Mouse (Mus musculus) thymus, postnatal 4 days (tissue): Measurements from ENCODE around the gene Dlgap4.

Experiments
- DNase-seq: peaks from one replicate; pipeline ENCODE4 v3.0.0; 2021

Dlgap4 gene

DNA sequence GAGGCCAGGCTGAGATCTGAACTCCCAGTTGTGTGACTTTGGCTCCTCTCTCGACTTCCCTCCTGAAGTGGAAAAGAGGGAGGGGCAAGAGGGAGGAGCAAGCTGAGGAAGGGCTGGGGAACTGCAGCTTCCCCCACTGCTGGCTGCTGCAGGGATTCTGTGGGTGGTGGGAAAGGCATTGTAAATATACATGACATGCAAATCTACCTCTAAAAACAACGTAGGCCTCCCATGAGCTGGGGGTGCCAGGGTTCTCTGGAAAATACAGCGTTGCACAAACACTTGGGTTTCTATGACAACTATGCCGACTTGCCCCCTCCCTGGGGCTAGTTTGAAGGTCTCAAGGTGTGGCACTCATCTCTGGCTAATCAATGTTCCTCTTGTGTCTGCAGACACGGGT, 50.9 kb downstream of the Dlgap4 start:
- DNase-seq: no peak

DNA sequence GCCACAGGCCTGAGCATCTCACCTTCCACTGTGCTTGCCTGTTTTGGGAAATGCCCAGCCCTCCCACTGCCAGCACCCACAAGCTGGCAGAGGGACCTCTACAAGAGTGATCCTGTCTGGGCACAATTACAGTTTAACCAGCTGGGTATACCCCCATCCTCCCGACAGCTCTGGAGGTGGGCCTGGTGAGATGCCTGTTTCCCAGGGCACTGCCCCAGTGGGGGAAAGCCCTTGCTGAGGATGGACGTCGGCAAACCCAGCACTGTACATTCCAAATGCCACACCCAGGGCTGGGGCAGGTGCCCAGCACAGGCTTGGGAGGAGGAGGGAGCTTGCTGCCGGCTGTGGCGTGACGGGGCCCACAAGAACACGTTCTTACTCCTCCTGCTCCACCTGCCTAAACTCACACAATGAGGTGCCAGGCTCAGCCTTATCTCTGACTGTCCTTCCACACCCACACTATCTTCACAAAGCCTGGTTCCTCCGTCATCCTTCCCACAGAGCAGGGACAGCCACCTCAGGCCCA, 51.6 kb downstream of the Dlgap4 start:
- DNase-seq: no peak

DNA sequence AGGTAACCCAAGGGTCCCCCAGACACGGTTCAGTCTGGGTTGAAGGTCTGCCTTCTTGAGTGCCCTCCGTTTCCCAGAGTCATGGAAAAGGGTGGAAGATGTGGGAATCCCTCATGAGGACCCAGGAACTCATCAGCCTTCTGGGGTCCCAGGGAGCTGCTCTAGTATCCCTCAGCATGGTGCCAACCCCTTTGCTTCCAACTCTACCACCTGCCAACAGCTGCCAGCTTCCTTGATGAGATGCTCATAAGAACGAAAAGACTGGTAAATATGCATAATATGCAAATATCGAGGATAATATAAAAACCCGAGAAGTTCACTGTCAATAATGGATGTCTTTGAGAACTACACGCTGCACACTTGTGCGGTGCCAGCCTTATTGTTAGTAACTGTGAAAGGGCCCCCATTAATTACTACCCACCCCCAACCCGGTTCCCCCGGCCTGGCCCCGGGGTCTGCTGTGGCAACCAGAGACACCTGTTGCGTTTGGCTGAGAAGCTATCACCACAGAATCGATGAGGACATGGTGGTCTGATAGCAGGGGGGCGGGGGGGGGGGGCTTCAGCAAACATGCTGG, 52.2 kb downstream of the Dlgap4 start:
- DNase-seq: no peak

DNA sequence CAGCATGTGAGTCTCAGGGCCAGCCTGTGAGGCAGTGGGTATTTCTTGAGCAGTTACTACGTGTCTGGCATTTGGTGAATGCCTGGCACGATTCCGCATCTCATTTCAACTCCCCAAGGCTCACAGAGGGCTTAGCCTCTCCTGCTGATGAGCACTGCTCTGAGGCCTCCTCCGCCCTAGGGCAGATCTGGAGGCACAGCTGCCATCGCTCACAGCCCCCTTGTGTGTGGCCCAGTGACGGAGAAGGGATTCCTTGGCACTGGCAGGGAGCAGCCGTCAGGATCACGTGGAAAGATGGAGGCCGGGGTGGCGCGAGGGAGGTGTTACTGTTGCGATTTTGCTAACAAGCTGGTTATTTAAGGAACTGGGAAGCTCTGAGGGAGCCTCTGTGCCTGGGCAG, 52.7 kb downstream of the Dlgap4 start:
- DNase-seq: no peak

DNA sequence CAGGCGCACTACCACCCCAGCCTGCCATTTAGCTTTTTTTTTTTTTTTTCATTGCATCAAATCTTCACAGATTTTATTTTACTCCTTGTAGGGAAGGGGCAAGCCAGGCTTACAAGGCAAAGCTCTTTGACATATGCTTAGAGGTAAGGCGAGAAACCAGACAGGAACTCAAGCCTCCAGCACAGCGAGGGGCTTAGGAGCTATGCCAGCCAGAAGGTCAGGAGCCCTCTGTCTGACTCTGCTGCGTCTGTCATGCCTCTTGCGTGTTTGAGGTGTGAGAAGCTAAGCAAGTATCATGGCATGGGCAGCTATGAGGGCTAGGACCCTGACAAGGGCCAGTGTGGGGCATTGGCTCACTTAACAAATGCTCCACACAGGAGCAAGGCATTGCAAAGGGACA, 53.8 kb downstream of the Dlgap4 start:
- DNase-seq: no peak

DNA sequence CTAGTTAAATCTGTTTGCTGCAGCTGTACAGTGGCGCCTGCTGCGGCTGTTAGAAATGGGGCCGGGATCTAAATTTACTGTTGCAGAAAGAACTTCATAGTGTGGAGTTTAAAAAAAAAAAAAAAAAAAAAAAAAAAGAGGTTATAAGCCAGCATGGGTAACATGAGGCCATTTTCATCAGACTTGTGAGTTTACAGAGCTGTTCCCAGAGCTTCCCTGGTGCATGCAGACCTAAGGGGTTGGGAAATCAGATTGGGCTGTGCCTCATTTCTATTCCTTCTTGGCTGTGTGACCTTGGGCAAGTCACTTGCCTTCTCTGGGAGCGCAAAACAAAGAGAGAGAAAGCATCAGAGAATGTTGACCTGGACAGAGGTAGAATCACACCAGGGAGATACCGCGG, 55.1 kb downstream of the Dlgap4 start:
- DNase-seq: no peak

DNA sequence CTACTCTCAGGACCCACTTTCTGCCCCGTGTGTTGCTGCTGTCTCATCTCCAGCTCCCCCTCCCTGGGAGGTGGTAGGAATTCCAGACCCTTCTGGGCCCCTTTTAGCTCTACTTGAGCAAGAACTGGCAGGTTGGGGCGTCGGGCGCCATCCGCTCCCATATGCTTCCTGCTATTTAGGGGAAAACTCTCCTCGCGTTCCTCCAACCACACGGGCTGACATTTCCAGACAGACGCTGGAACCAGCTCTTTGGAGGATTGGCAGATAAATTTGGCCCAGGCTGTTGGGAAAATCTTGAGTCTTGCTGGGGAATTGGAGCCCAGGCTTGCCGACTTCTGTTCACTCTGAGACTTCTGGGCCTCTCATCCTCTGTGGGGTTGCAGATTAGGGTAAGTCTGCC, 59.8 kb downstream of the Dlgap4 start:
- no peak for DNase-seq

DNA sequence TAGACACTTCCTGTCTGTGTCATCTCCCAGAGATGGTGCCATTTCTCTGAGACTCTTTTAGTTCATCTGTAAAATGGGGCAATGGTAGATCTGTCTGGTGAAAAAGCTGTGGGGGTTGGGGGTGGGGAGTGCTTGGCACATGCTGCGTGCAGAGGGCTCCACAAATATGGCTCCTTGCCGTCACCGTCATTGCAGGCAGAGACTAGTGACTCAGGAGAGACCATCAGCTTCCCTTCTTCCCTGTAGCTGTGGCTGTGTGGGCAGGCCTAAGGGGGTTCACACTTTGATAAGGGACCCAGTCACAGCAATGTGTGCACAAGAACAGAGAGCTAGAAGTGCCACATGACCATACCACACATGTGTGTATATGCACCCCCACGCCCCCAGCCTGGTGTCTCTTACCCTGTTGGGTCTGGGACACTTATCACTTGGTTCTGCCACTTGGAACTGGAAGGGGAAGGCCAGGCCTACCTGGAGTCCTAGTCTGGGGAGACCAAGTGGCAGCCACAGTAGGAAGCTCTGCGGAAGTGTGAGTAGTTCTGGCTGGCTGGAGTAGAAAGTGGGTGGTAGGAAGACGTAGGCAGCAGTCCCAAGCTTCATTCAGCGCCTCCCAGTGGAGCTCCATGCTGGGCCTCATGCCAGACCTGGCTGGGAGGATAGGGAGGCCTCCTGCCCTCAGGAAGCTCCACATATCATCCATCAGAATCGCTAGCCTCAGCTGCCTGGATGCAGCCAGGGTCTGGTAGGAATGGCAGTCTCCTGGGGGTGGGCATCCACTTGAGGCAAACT, 60.6 kb downstream of the Dlgap4 start:
- DNase-seq: no peak

DNA sequence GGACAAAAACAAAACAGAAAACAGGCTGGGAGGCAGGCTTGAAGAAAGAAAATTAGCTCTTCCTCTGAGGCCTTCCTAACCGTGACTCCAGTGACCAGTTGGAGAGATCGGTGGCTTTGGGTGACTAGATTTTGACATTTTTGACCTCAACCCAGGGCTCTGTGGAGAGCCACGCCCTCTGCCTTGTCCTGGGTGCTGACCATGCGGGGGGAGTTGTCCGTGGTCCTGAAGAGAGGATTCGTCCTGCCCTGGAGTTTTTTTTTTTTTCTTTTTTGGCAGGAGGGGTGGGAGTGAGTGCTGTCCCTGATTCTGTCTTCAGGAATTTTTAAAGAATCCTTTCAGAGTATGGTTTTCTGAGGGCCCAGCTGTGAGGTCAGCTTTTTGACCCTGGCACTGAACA, 63.4 kb downstream of the Dlgap4 start:
- DNase-seq: no peak

DNA sequence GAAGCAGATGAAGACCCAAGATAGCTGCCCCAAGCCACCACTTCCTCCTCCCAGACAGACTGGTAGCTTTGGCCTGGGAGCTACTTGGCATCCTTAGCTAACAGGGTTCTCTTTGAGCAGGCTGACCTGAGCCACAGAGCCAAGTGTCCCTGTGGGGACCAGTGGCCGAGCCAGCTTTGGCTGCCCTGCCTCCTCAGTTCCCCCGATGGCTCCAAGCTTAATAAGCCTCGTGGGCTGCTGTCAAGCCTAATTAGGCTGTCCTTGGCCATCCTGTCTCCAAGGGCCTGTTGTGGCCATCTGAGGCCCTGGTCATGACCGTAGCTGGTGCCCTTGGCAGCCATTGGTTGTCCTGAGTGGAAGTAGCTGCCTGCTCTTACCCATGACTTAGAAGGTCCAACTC, 64.6 kb downstream of the Dlgap4 start:
- DNase-seq: no peak

DNA sequence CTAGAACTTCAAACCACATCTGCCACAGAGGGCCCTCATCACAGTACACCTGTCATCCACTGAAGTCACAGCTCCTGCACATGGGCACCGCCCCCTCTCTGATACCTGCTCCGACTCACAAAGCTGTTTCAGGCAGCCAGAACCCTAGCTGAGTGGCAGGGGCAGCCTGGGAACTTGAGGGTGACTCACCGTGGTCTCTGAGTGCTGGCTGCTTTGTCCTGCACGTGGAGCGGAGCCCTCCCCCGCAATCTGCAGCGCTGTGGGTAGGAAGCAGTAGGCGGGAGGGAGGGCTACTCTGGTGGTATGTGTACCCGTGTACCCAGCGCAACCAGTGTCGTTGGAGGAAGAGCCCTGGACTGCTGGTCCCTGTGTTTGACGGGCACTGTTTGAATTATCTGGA, 69.5 kb downstream of the Dlgap4 start:
- no peak for DNase-seq

DNA sequence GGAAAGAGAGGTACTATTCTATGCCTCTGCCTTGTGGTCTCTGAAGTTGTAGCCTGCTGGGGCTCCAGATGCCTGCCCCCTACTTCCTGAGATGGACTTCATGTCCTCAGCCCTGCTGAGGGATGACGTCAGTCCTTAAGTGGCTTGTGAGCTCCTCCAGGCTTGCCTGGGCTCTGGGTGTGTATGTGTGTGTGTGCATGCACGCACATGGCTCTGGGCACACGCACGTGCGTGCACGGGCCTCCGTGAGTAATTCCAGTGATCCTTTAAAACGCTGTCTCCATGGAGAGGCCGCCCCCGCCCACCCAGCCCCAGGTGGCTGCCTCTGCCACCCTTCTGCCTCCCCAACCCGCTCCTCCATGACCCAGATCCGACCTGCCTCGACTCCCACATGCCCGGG, 72.5 kb downstream of the Dlgap4 start:
- no peak for DNase-seq

DNA sequence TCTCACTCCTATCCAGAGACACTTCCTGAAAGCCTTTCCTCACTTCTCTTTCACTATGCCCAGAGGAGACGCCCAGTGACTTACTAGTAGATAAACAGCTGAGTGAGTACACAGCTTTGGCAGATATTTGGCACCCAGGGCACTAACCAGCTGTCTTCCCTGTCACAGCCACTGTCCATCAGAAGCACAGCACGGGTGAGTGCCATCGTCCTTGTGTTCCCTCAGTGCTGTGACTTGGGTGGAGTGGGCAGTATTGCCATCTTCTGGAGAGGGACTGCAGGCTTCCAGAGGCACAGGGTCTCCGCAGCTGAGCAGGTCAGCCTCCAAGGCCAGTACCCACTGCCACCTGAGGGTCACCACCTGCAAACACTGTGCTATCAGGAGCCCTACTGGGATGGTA, 73.2 kb downstream of the Dlgap4 start:
- DNase-seq: no peak

DNA sequence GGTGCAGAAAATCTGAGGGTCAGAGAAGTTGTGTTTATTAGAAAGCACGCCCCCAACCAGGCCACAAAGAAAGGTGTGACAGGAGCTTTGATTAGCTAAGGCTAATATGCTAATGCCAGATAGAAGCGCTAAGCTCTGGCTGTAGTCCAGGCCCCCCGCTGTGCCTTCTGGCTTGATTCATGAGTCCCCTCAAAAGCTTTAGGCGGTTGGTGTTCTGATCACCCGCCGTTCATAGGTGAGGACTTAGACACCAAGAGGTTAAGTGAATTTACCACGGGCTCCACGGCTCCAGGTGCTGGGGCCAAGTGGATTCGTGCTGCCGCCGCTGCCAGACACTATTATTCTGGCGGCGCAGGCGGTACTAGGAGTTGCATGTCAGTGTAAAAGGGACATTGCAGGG, 75.1 kb downstream of the Dlgap4 start:
- DNase-seq: no peak

DNA sequence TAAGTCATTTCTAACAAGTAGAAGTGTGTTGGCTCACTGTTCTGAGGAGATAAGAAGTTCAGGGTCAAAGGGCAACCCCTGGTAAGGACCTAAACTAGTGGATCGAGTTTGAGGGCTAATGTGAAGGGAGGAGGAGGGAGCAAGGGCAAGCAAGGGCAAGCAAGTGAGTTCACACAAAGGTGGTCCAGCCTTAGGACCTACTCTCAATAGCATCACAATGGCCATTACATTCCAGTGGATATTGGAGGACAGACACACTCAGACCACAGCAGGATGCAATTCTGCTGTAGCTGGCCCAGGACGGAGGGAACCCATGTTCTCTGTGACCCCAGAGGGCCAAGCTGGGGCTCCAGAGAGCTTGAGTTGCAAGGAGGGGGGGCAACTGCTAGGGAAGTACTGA, 77.3 kb downstream of the Dlgap4 start:
- no peak for DNase-seq

DNA sequence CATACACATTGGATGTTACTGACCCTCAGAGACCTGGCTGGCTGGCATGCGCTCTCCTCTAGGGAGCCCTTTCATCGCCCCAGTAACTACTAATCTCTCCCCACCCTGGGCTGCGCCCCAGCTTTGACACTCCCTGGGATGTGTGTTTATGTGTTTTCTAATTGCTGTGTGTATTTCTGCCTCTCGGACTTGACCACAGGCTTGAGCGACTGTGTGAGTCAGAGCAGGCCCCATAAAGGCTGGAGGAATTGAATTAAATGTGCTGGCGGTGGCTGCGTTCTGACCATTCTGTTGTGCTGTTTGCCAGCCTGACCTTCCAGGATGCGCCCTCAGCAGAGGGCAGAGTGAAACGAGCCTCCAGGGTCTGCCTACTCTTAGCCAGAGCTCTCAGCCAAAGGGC, 78.2 kb downstream of the Dlgap4 start:
- no peak for DNase-seq

DNA sequence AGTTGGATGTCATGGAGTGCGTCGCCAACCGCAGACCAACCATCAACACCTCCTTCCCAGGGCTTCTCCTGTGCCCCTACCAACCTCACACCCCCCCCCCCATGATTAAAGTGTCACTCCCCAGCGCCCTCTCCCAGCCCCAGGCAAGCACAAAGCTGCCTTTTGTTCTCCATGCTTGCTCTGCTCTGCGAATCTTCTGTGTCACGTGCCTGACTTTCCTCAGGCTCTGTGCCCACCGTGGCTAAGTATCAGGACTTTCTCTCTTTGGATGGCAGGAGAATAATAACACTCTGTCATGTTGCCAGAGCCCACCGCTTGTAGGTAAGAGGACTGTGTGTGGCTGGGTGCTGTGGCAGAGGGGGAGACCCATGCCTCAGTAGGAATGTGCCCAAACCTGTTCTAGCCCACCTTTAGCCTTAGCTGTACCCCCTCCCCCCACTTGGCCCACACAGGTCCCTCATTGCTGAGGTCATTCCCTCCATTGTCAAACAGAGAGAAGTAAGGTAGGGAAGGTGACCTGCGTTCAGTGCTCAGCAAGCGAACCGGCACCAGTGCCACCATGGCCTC, 79.8 kb downstream of the Dlgap4 start:
- no peak for DNase-seq

DNA sequence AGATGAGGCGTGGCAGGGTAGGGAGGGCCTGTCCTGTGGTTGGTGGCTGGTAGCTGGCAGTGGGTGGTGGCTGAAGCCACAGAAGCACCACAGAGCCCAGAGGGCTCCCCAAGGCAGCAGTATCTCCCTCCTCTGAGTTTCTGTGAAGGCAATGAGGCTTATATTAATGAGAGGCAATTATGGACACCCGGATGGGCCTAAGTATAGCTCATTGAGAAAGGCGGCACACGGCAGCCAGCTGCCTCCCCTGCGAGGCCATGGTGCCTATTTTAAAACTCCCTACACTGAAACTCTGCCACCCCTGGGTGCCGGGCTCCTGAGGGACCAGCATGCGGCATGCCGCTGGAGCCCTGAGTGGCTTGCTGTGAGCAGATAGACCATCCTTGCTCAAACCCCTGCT, 83.8 kb downstream of the Dlgap4 start:
- DNase-seq: no peak

DNA sequence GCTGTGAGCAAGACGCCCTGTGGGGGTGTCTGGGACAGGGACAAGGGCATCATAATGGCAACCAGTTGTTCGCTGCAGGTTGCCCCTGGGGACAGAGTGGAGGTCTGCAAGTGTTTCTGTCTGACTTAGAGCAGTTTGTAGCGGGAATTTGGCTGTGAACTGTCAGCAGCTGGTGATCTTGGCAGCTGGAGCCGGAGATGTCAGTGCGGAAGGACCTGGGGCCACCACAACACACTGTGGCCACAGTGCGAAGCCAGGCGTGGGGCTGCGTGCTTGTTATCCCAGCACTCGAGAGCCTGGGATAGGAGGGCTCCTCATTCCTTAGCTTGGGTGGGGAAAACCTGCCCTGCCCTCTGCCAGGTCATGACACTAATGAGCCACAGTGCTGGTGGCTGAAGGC, 84.7 kb downstream of the Dlgap4 start:
- no peak for DNase-seq

DNA sequence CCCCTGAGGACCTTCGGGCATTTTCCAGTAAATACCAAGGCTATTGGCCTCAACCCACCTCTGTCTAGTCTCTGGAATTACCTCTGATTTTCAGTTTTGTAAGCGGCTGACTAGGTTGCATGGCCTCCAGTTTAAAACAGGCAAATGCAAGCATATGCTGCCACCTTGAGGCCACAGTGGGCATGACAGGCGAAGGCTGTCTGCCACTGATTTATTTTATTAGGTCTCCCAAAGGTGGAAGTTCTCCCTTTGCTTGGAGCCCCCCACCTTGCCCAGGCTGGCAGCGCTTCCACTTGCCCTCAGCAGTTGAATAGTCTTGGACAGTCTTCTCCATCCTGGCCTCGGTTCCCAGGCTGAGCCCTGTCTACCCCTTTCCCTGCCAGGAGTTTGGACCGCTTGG, 92.0 kb downstream of the Dlgap4 start:
- DNase-seq: peak; percentile 89

DNA sequence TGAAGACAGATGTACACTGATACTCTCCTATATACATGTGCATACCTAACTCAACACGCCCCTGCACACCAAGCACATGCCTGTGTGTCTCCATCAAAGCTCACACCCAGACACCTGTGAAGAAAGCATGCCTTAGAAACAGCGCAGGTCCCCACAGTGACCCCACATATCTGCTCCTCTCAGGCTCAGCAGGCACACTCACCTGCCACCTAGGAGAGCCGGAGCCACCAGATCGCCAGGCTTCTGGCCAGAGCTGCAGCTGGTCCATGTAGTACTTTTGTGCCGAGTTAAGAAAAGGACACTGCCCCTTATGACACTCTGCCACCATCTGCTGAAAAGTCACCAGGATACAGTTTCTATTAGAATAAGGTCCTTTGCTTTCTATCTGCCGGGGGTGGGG, 103.2 kb downstream of the Dlgap4 start:
- no peak for DNase-seq

DNA sequence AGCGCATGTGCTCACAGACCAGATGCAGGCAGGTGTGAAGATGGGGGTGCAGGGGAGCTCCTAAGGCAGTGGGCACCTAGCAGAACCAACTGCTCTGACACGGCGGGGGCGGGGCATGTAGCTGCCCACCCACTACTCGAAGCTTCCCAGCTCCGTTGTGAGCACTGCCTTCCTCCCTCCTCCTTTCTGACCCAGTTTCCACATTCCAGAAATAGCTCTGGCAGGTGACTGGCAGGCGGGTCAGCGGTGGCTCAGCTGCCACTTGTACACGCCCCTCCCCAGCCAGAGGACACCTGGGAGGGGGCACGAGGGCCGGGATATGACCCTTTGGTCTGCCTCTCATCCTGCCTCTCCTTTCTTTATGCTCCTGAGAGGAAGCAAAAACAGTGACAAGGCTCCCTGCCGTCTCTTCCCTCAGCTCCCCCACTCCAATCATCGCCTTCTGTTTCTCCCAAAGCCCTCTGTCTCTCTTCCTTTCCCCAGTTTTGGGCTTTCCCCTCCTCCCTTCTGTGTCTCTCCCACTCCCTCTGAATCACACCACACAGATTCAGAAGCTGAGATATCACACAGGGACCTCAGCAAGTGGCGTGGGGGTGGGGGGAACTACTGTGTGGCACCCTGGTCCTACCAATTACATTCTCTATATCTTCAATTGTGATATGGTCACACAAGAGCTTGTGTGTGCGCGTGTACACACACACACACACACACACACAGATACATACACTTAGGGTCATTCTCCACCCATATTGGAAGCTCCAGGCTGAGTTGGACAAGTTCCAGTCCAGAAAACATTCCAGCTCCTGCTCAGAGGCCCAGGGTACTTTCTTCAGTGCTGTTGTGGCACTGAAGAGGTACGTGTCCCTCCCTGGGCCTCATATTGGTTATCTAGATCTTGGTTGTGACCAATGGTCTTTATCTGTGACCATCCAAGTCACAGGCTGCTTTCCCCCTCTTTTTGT, 104.1 kb downstream of the Dlgap4 start:
- DNase-seq: peak; percentile 65

DNA sequence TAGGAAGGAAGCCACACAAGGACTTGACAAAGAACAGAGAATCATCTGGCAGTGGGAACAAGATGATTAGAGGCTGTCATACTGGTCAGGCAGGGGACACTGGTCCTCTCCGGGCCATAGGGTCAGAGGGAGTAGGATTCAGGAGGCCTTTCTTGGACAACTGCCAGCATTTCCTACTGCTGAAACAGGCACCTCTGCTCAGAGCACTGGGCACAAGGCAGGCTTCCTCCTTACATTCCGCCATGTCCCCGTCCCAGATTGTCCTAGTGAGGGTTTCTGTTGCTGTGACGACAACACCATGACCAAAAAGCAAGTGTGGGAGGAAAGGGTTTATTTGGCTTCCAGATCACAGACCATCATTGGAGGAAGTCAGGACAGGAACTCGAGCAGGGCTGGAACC, 105.3 kb downstream of the Dlgap4 start:
- no peak for DNase-seq
